13 mouse cellular contexts compared by ENCODE assay signal in genomic region chr17:86412141-86412540, GRCm38 (mm10).
A peak's percentile ranks its signal among the peaks of the same experiment; 100 is the strongest.
DNase-seq lines count a peak whose midpoint lies in the region; ATAC-seq and TF ChIP-seq lines count a peak whose summit lies in the region.
"Had no signal": no experiment of that assay in that cellular context is flagged by ENCODE, and none has a peak within 500 bp of the region (broad histone marks: within the 10 kb centered on the region; RNA-seq: fewer than 3 reads in every experiment).

No protein-coding gene starts in this region.

- TF ChIP-seq CTCF in heart, adult 2 months (IDR thresholded peaks at IDR 0.05) = 0 out of 2 replicates have a peak, but pooled peaks have one; percentile 25
- TF ChIP-seq CTCF in lung, postnatal 0 days (IDR thresholded peaks at IDR 0.05) = peak; percentile 12; the same call in 1 of the 2 replicates

- no peak for ATAC-seq in heart, embryonic 12.5 days (ENCODE audit: insufficient number of reproducible peaks, low FRiP score)
- ATAC-seq in lung, postnatal 0 days = peak; percentile 66
- peak; percentile 58; the same call in 1 of the 2 replicates for ATAC-seq in heart, embryonic 16.5 days (replicated peaks; ENCODE audit: extremely low read depth, insufficient read depth, low FRiP score)
- 0 out of 2 replicates have a peak, but pooled peaks have one; percentile 46 for ATAC-seq in stomach, embryonic 14.5 days (ENCODE audit: insufficient number of reproducible peaks, insufficient read depth, low FRiP score, low read depth)
- ATAC-seq: Patski had no signal

- peak; percentile 39 to 54 for DNase-seq in heart, adult 2 months
- DNase-seq in lung, postnatal 0 days (ENCODE audit: low spot score) = peak; percentile 52
- no peak for DNase-seq in lung, postnatal 14 days
- no peak for DNase-seq in spleen, postnatal 10 days (ENCODE audit: low spot score in 2 of 2)
- no peak for DNase-seq in right cerebral cortex, adult 18-20 months
- DNase-seq: cerebellum, adult 8-10 months; midbrain, embryonic 14.5 days had no signal

- no peak overlapping the region for H3K27ac ChIP-seq in heart, adult 2 months
- H3K27ac ChIP-seq in heart, embryonic 12.5 days (ENCODE audit: poor library complexity, severe bottlenecking) = no peak overlapping the region
- no peak overlapping the region for H3K27ac ChIP-seq in lung, postnatal 0 days (ENCODE audit: low read length)
- no peak overlapping the region for H3K27ac ChIP-seq in heart, embryonic 16.5 days (ENCODE audit: low read length)
- no peak overlapping the region for H3K27ac ChIP-seq in stomach, embryonic 14.5 days (ENCODE audit: low read length)
- H3K27ac ChIP-seq: embryonic facial prominence, embryonic 15.5 days had no signal

- 34% methylated on average over 6 of the region's 6 CpGs for WGBS in heart, adult 2 months
- 61% methylated on average over 6 of the region's 6 CpGs for WGBS in heart, embryonic 12.5 days
- 50% methylated on average over 6 of the region's 6 CpGs for WGBS in lung, postnatal 0 days
- 51% methylated on average over 6 of the region's 6 CpGs for WGBS in heart, embryonic 16.5 days
- WGBS in stomach, embryonic 14.5 days = 41% methylated on average over 6 of the region's 6 CpGs

- no peaks in the 10 kb centered on the region for H3K27me3 ChIP-seq in heart, adult 2 months (ENCODE audit: control insufficient read depth, insufficient read depth, low read length)
- no peaks in the 10 kb centered on the region for H3K27me3 ChIP-seq in heart, embryonic 12.5 days (replicated peaks)
- no peaks in the 10 kb centered on the region for H3K27me3 ChIP-seq in lung, postnatal 0 days (replicated peaks; ENCODE audit: insufficient read depth, low read length)
- H3K27me3 ChIP-seq in heart, embryonic 16.5 days (ENCODE audit: control insufficient read depth, insufficient read depth, low read length) = no peaks in the 10 kb centered on the region
- H3K27me3 ChIP-seq in stomach, embryonic 14.5 days (ENCODE audit: control insufficient read depth, insufficient read depth, low read length) = no peaks in the 10 kb centered on the region
- H3K27me3 ChIP-seq: embryonic facial prominence, embryonic 15.5 days; Patski had no signal

- no peak for TF ChIP-seq EP300 in heart, adult 2 months (IDR thresholded peaks at IDR 0.05; ENCODE audit: insufficient read depth, low read depth, low read length)
- TF ChIP-seq EP300 in lung, postnatal 0 days (IDR thresholded peaks at IDR 0.05) = no peak

- H3K9me3 ChIP-seq in heart, embryonic 12.5 days (replicated peaks) = no peaks in the 10 kb centered on the region
- H3K9me3 ChIP-seq in lung, postnatal 0 days (ENCODE audit: low read length) = no peaks in the 10 kb centered on the region
- no peaks in the 10 kb centered on the region for H3K9me3 ChIP-seq in heart, embryonic 16.5 days (replicated peaks; ENCODE audit: control insufficient read depth, low read length)
- H3K9me3 ChIP-seq in stomach, embryonic 14.5 days (ENCODE audit: control insufficient read depth, low read depth, low read length) = no peaks in the 10 kb centered on the region
- H3K9me3 ChIP-seq: embryonic facial prominence, embryonic 15.5 days had no signal

- peaks cover 4% of the 10 kb centered on the region for H3K4me1 ChIP-seq in heart, adult 2 months (ENCODE audit: control insufficient read depth, insufficient read depth, low read length)
- peaks cover 35% of the 10 kb centered on the region for H3K4me1 ChIP-seq in heart, embryonic 12.5 days (replicated peaks)
- H3K4me1 ChIP-seq in lung, postnatal 0 days (ENCODE audit: insufficient read depth, low read depth, low read length) = peaks cover 10% of the 10 kb centered on the region
- H3K4me1 ChIP-seq in heart, embryonic 16.5 days (ENCODE audit: control insufficient read depth, insufficient read depth, low read length) = peaks cover 14% of the 10 kb centered on the region
- H3K4me1 ChIP-seq in stomach, embryonic 14.5 days (ENCODE audit: control insufficient read depth, insufficient read depth, low read length) = peaks cover 7% of the 10 kb centered on the region

- no peak overlapping the region for H3K4me2 ChIP-seq in heart, embryonic 12.5 days
- H3K4me2 ChIP-seq in lung, postnatal 0 days (replicated peaks; ENCODE audit: low read depth, low read length) = no peak overlapping the region
- no peak overlapping the region for H3K4me2 ChIP-seq in heart, embryonic 16.5 days (ENCODE audit: low read depth, low read length)
- H3K4me2 ChIP-seq in stomach, embryonic 14.5 days (replicated peaks; ENCODE audit: low read depth, low read length) = no peak overlapping the region
- H3K4me2 ChIP-seq: embryonic facial prominence, embryonic 15.5 days; liver, embryonic 11.5 days had no signal

- H3K4me3 ChIP-seq in heart, adult 2 months = no peak overlapping the region
- H3K4me3 ChIP-seq in heart, embryonic 12.5 days = no peak overlapping the region
- no peak overlapping the region for H3K4me3 ChIP-seq in lung, postnatal 0 days (ENCODE audit: low read depth, low read length)
- H3K4me3 ChIP-seq in heart, embryonic 16.5 days (ENCODE audit: low read length) = no peak overlapping the region
- no peak overlapping the region for H3K4me3 ChIP-seq in stomach, embryonic 14.5 days (ENCODE audit: low read depth, low read length)
- H3K4me3 ChIP-seq: embryonic facial prominence, embryonic 15.5 days had no signal

- TF ChIP-seq POLR2A in heart, adult 2 months (IDR thresholded peaks at IDR 0.05; ENCODE audit: insufficient read depth, low read depth, low read length) = no peak

- intact Hi-C loops in heart, adult 2 months (cut with DNase I) = no loop called here

- no peaks in the 10 kb centered on the region for H3K36me3 ChIP-seq in heart, adult 2 months (ENCODE audit: control insufficient read depth, insufficient read depth, low read length)
- H3K36me3 ChIP-seq in heart, embryonic 12.5 days = no peaks in the 10 kb centered on the region
- H3K36me3 ChIP-seq in lung, postnatal 0 days (ENCODE audit: insufficient read depth, low read length) = no peaks in the 10 kb centered on the region
- H3K36me3 ChIP-seq in heart, embryonic 16.5 days (ENCODE audit: control insufficient read depth, insufficient read depth) = no peaks in the 10 kb centered on the region
- no peaks in the 10 kb centered on the region for H3K36me3 ChIP-seq in stomach, embryonic 14.5 days (ENCODE audit: control insufficient read depth, insufficient read depth, low read length)
- H3K36me3 ChIP-seq: embryonic facial prominence, embryonic 15.5 days had no signal

- H3K79me2 ChIP-seq in heart, adult 2 months (replicated peaks; ENCODE audit: control insufficient read depth, insufficient read depth, low read length) = no peaks in the 10 kb centered on the region; the same call in 1 of the 2 replicates

- no peak overlapping the region for H3K9ac ChIP-seq in heart, adult 2 months (ENCODE audit: low read depth, low read length)
- H3K9ac ChIP-seq in heart, embryonic 12.5 days = no peak overlapping the region
- H3K9ac ChIP-seq in lung, postnatal 0 days (replicated peaks; ENCODE audit: low read depth) = no peak overlapping the region
- H3K9ac ChIP-seq in heart, embryonic 16.5 days (ENCODE audit: low read length) = no peak overlapping the region
- H3K9ac ChIP-seq in stomach, embryonic 14.5 days (replicated peaks; ENCODE audit: low read depth, low read length) = no peak overlapping the region
- H3K9ac ChIP-seq: embryonic facial prominence, embryonic 15.5 days had no signal

Comparison
In these comparisons a context has a peak if more than half of its experiments do, and no peak if none do; other contexts are left out.
1. DNase-seq: peak in heart, adult 2 months (2 of 2) and lung, postnatal 0 days (single experiment); none in lung, postnatal 14 days (single experiment), spleen, postnatal 10 days (0 of 2) and right cerebral cortex, adult 18-20 months (single experiment).